Mouse (Mus musculus) heart, adult 11 months (tissue): Measurements from ENCODE around the gene Ctsk.

ENCODE experiments used
- DNase-seq: peaks from one replicate; pipeline ENCODE4 v3.0.0; 2022

Gene Ctsk

DNA sequence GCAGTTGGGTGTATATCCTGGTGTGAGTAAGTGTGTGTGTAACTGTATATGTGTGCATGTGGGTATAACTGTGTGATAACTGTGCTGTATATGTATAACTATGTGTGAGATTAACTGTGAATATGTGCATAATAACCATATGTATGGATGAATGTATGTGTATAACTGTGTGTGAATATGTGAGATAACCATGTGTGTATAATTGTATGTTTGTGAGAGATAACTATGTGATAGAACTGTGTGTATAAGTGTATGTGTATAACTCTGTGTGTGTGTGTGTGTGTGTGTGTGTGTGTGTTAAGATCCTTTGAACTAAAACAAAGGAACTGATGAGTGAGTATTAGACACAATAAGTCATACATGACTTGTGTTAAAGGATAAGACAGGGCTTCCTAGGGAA lies 27.1 kb downstream of the Ctsk start:
- no peak for DNase-seq

DNA sequence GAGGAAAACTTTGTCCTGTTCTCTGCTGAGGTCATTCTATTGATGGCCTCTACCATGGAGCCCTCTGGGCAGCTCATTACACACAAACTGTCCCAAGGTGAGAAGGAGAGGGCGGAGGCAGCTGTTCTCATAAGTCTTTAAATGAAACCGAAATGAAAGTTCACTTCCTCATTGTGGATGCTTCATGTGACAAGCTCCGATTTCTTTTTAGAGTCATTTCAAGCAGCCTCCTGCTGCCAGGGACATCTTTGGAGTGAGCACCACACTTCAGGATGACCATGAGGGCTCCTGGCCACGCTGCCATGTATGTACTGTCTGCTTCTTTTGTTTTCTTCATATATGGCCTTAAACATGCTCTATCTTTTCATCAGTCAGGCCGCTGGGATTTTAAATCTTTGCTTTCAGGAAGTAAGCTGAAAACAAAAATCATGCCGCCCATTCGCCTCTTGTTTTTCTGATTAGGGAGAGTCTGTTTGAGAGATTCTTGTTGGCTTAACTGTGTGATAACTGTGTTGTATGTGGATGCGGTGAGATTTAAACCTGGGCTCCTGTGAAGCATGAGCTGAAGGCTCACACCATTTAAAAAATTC lies 27.7 kb downstream of the Ctsk start, which contains the start of gene Ctss:
Gene Ctss, plus strand, starts transcription at position 165 of the 590 bp plus-strand sequence.
- no peak for DNase-seq

DNA sequence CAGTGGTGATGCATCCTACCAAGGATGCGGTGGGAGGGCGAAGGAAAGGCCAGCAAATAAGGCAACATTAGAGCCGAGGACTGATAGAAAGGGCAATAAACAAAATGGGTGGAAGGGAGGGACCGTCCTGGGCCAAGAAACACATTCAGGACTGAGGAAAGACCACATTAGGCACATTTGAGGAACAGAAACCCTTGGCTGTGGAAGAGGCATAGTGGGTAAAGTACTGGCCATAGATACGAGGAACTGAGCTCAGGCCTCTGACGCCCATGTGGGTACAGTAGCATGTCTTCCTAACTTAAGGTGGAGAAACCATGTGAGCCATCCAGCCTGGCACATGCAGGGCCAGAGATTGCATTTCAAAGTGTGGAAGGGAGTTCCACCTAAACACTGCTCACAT lies 30.8 kb downstream of the Ctsk start:
- peak; percentile 95 for DNase-seq

DNA sequence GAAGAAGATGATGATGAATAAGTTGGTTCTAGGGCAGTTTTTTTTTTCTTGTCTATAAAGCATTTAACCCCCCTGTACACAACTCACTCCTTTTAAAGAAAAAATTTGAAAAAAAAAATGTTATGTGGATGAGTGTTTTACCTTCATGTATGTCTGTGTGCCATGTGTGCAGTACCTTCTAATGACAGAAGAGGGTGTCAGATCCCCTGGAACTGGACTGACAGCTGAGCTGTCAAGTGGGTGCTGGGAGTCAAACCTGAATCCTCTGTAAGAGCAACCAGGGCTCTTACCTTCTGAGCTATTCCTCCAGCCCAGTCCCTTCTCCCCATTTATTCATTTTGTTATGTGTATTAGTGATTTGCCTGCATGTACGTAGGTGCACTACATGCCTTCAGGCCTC lies 32.0 kb downstream of the Ctsk start:
- no peak for DNase-seq

DNA sequence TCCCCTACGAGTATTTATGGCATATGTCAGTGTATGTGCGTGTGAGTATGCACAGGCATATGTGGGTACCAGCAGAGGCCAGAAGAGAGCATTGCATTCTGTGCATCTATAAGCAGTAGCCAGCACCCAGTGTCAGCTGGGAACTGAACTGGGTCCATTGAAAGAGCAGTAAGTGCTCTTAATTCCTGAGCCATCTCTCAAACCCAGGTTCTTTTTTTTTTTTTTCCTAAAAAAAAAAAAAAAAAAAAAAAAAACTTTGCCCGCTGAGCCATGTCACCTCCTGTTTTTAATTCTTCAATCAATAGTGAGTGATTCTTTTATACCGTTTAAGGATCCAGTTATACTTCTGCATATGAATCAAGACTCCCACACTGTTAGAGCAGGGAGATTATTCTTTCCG lies 34.3 kb downstream of the Ctsk start:
- DNase-seq, result no peak

DNA sequence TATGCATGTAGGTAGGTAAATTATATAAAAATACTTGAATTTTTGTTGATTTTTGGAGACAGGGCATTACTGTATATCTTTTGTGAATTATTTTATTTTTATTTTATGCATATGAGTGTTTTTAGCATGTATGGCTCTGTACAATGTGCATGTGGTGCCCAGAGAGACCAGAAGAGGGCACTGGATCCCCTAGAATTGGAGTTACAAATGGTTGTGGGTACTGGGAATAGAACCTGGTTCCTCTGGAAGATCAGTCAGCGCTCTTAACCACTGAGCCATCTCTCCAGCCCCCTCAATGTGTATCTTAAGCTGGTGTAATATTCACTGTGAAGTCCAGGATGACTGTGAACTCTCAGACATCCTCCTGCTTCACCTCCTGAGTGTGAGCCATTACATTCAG lies 35.9 kb downstream of the Ctsk start:
- DNase-seq, result no peak

DNA sequence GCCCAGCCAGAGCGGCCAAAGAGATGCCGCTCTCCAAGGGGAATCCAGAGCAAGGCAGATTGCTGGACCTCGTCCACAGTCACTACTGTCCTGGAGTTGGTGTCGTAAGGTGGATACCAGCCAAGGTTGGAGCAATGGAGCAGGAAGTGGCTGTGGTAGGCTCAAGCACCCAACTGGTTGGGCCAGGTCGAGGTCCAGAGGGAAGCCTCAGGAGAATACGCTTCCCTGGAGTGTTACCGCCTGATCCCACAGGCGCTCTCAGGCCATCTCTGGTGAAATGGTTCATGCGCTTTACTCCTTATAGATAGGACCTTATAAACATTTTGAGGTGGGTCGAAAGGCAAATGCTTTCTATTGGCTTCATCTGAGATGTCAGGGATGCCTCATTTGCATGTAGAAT lies 39.9 kb downstream of the Ctsk start:
- peak; percentile 62 for DNase-seq

DNA sequence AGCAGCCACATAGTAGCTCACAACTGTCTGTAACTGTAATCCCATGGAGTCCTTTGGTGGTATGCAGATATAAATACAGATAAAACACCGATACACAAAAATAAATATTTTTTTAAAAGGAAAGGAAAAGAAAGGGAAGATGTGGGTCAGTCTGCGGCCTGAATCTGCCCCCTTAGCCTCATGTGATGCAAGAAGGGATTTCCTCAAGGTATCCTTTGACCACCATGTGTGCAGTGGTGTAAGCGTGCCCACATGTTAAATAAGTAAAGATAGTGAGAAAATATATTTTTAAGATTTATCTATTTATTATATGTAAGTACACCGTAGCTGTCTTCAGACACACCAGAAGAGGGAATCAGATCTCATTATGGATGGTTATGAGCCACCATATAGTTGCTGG lies 40.8 kb downstream of the Ctsk start:
- peak; percentile 19 for DNase-seq

DNA sequence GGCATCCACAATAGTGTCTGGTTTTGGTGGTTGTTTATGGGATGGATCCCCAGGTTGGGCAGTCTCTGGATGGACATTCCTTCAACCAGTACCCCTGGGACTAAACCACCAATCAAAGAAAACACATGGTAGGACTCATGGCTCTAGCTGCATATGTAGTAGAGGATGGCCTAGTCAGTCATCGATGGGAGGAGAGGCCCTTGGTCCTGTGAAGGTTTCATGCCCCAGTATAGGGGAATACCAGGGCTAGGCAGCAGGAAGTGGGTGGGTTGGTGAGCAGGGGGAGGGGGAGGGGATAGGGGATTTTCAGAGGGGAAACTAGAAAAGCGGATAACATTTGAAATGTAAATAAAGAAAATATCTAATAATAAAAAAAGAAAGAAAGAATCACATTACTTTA lies 42.1 kb downstream of the Ctsk start:
- DNase-seq, result peak; percentile 77

DNA sequence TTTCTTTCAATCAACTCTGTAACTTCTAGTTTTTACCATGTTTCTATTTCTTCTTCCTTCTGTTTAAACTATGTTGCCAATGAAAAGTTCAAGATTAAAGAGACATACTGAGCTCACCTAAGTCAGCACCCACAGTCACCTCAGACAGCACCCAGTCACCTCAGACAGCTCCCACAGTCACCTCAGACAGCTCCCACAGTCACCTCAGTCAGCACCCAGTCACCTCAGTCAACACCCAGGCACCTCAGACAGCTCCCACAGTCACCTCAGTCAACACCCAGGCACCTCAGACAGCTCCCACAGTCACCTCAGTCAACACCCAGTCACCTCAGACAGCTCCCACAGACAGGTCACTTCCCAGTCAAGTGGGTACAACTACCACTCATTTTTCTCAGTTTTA lies 43.1 kb downstream of the Ctsk start:
- DNase-seq, result peak; percentile 67

DNA sequence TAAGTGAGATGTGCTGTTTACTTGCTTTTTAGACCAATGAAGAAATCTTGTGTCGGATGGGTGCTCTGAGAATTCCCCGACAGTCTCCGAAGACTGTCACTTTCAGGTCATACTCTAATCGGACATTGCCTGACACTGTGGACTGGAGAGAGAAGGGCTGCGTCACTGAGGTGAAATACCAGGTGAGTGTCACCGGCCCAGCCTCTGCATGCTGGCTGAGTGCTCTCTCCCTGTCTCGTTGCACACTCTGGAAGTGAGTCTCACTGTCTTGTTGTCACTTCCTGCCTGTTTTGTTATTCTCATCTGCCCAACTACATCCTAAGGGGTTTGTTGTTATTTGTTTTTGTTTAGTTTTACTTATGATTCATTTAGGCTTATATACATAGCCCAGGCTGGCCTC lies 43.9 kb downstream of the Ctsk start:
- DNase-seq, result peak; percentile 54

DNA sequence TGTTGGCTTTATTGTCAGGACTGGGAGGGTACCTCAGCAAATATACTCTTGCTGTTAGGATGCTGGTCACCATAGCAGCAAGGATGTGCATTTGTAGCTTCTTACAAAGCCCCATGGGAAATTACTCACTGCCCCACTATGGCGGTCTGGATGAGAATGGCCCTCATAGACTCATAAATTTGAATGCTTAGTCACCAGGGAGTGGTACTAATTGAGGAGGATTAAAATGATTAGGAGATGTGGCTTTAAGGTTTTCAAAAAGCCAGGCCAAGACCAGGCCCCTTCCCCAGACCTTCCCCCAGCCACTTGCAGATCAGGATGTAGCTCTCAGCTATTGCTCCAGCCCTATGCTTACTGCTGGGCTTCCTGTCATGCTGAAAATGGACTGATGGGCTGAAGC lies 51.1 kb downstream of the Ctsk start:
- DNase-seq, result peak; percentile 68

DNA sequence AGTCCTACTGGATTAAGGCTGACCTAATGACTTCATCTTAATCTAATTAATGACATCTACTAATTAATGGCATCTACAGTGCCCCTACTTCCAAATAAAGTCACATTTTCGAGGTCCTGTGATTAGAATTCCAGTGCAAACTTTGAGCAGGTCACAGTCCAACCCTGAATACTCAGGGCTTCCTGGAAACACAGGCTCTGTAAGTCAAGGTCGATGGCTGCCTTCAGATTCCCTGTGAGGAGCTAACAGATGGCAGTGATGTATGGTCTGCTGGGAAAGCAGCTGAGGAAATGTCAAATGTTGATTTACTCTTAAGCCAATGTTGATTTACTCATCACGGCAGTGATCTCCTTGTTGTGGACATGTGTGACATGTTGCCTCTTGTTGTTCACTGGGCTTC lies 54.9 kb downstream of the Ctsk start:
- peak; percentile 49 for DNase-seq
